Mouse (Mus musculus): ENCODE measurements around the gene Maco1. TPM values are rescaled to one million over a fixed set of nuclear protein-coding genes. Genes with fewer than 3 reads are reported as not detected.

Gene Maco1
- polyA plus RNA-seq (2015; fragmentation: Nextera tagmentation; extraction: Ambion mirVana) = 81.2 and 91.4 TPM in 2 replicates

DNA sequence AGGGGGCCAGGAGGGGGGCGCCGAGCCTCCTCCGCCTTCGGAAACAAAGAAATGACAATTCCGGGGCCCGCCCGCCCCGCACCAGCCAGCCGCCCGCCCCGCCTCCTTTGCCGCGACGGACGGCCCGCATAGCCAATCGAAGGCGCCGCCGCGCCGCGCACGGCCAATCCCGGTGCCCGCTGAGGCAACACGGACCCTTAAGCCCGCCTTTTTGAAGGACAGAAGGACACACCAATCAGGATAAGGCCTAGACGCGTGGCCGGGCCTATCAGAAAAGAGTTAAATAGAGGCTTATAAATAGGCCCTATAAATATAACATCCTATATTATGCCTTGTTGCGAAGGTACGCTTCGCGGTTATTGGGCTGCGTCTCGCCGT, at the start of gene Maco1:
Gene Maco1 (minus strand): TSS at position 87 of the 378 bp plus-strand sequence.
- Histone ChIP-seq H3K27ac (replicated peaks) (peak within 1 kb of the TSS; percentile 99), H3K4me2 (peak within 1 kb of the TSS; percentile 71), H3K4me1 (replicated peaks) (peaks cover 32% of the 10 kb centered on the region), H3K9ac (peak within 1 kb of the TSS; percentile 91), H3K4me3 (peak within 1 kb of the TSS; percentile 76), H3K9me3 (no peaks in the 10 kb centered on the region), H3K27me3 (peaks cover 3% of the 10 kb centered on the region; the same call in 1 of the 2 replicates), H3K36me3 (no peaks in the 10 kb centered on the region)
- under 1% methylated on average over 37 of the region's 38 CpGs for WGBS
- ATAC-seq (ENCODE audit: low FRiP score, low read depth) = peak; percentile 96

DNA sequence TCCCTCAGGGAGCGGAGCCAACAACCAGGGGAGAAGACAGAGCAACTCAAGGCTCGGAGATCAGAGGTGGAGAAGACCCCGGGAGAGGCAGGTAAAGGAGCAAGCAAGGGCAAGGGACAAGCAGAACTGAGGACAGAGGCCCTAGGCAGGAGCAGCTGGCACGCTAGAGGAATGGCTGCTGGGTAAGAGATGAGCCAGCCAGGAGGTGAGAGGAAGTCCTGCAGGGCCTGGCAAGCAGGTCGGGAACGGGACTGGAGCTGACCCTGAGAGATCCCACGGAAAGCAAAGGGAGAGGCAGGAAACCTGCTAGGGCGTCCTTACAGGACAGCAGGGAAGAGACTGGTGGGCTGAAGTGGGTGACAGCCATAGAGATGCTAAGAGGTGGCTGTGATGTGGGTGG, 48.0 kb upstream of the Maco1 start:
- 95% methylated on average over 8 of the region's 8 CpGs for WGBS
- H3K27me3 ChIP-seq = no peaks in the 10 kb centered on the region
- no peak for ATAC-seq (ENCODE audit: low FRiP score, low read depth)
- H3K4me2 ChIP-seq = no peak overlapping the region
- H3K36me3 ChIP-seq = peaks cover 89% of the 10 kb centered on the region
- H3K9me3 ChIP-seq = no peaks in the 10 kb centered on the region
- H3K27ac ChIP-seq (replicated peaks) = no peak overlapping the region
- no peak overlapping the region for H3K9ac ChIP-seq
- no peak overlapping the region for H3K4me3 ChIP-seq
- H3K4me1 ChIP-seq (replicated peaks) = no peaks in the 10 kb centered on the region

DNA sequence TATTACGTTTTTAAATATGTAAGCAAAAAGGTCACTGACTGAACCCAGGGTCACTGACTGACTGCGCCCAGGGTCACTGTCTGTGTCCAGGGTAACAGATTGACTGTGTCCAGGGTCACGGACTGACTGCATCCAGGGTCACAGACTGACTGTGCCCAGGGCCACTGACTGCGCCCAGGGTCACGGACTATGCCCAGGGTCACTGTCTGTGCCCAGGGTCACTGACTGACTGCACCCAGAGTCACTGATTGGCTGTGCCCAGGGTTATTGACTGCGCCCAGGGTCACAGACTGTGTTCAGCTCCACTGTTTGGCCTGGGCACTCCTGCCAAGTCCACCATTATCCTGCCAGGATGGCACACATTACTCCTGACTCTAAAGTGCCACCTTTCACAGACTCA, 44.1 kb upstream of the Maco1 start:
- no peak for ATAC-seq (ENCODE audit: low FRiP score, low read depth)
- Histone ChIP-seq H3K4me2 (no peak overlapping the region), H3K27me3 (no peaks in the 10 kb centered on the region), H3K4me1 (replicated peaks) (no peaks in the 10 kb centered on the region), H3K36me3 (peaks cover 62% of the 10 kb centered on the region), H3K9ac (no peak overlapping the region), H3K4me3 (no peak overlapping the region), H3K27ac (replicated peaks) (no peak overlapping the region), H3K9me3 (no peaks in the 10 kb centered on the region)
- 88% methylated on average over 6 of the region's 6 CpGs for WGBS

DNA sequence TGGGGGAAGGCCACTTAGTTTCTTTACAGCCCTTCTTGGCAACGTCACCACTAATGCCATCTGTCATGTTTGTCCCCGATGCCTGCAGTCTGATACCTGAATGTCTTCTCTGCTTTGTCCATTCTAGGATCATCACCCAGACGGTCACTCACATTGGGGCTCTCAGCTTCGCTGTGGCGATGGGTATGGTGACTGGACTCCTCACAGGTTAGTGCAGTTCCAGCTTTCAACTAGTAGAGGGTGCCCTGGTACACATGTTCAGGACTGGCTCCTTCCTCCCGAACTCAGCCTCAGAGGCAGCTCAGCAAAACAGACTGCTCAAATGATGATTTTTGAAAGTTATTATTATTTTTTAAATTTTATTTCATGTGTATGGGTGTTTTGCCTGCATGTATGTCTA, 39.0 kb upstream of the Maco1 start:
- ATAC-seq (ENCODE audit: low FRiP score, low read depth) = no peak
- 80% methylated on average over 6 of the region's 6 CpGs for WGBS
- no peak overlapping the region for H3K4me3 ChIP-seq

DNA sequence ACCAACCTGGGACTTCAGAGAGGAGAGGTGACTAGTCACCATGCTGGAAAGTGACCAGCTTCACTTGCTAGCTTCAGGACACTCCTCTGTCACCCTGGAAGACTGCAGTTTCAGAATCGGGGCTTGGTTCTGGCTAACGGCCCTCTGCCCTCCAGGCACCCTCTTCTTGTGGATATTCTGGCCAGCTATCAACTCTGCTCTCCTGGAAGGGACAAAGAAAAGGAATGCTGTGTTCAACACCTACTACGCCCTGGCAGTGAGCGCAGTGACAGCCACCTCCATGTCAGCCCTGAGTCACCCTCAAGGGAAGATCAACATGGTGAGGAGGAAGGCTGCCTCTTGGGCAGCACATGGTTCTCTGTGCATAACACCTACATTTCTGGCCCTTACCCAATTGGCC, 31.2 kb upstream of the Maco1 start:
- H3K4me1 ChIP-seq (replicated peaks) = peaks cover 6% of the 10 kb centered on the region; the same call in 1 of the 2 replicates
- no peak for ATAC-seq (ENCODE audit: low FRiP score, low read depth)
- WGBS = 97% methylated on average over 4 of the region's 4 CpGs

More for the DNA sequence above, 39.0 kb upstream of the Maco1 start:
- Histone ChIP-seq H3K27ac (replicated peaks) (no peak overlapping the region), H3K9me3 (no peaks in the 10 kb centered on the region), H3K36me3 (peaks cover 13% of the 10 kb centered on the region), H3K4me1 (replicated peaks) (no peaks in the 10 kb centered on the region), H3K4me2 (no peak overlapping the region), H3K27me3 (no peaks in the 10 kb centered on the region), H3K9ac (no peak overlapping the region)

DNA sequence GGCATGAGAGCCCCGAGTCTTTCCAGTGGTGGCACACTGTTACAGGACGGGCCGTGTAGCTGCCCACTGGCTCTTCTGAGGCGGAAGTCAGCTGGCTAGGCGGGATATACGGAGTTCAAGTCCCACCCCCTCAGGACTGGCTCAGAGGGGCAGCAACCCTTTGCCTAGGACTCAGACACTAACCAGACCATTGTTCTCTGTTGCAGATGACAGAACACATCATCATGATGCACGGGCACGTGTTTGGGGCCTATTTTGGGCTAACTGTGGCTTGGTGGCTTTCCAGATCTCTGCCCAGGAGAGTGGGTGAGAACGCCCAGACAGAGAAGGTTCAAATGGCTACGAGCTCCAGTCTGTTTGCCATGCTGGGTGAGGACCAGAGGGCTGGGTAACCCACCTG, 30.7 kb upstream of the Maco1 start:
- Histone ChIP-seq H3K36me3 (no peaks in the 10 kb centered on the region), H3K4me2 (no peak overlapping the region)
- WGBS = 92% methylated on average over 10 of the region's 10 CpGs

More for the DNA sequence above, 31.2 kb upstream of the Maco1 start:
- no peak overlapping the region for H3K9ac ChIP-seq
- no peak overlapping the region for H3K27ac ChIP-seq (replicated peaks)
- H3K4me3 ChIP-seq = no peak overlapping the region
- no peaks in the 10 kb centered on the region for H3K27me3 ChIP-seq
- no peaks in the 10 kb centered on the region for H3K36me3 ChIP-seq
- H3K9me3 ChIP-seq = no peaks in the 10 kb centered on the region
- H3K4me2 ChIP-seq = no peak overlapping the region

DNA sequence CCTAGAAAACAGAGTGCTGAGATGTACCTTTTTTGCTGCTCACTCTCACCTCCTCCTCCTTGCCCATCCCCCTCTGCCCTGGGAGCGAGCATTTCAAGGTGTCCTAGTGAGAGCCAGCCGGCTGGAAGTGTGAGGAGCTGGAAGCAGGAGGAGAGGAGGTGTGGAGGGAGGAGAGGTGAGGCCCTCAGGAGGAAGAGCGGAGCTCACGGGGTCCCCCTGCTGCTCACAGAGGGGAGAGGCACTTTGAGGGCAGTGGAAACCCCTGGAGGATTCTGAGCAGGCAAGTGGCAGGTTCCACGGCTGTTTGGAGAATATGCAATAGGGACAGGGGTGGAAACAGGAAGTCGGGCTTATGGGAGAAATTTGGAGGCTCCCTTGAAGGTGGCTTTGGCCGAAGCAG, 30.1 kb upstream of the Maco1 start:
- H3K27ac ChIP-seq (replicated peaks) = no peak overlapping the region
- no peaks in the 10 kb centered on the region for H3K27me3 ChIP-seq
- WGBS = 39% methylated on average over 7 of the region's 7 CpGs
- no peak overlapping the region for H3K4me2 ChIP-seq
- no peak overlapping the region for H3K4me3 ChIP-seq
- H3K9me3 ChIP-seq = no peaks in the 10 kb centered on the region
- peaks cover 10% of the 10 kb centered on the region for H3K4me1 ChIP-seq (replicated peaks)
- no peak overlapping the region for H3K9ac ChIP-seq
- ATAC-seq (ENCODE audit: low FRiP score, low read depth) = no peak
- no peaks in the 10 kb centered on the region for H3K36me3 ChIP-seq

More for the DNA sequence above, 30.7 kb upstream of the Maco1 start:
- Histone ChIP-seq H3K9me3 (no peaks in the 10 kb centered on the region), H3K27ac (replicated peaks) (no peak overlapping the region), H3K9ac (no peak overlapping the region), H3K4me3 (no peak overlapping the region), H3K4me1 (replicated peaks) (peaks cover 10% of the 10 kb centered on the region), H3K27me3 (no peaks in the 10 kb centered on the region)
- ATAC-seq (ENCODE audit: low FRiP score, low read depth) = no peak

DNA sequence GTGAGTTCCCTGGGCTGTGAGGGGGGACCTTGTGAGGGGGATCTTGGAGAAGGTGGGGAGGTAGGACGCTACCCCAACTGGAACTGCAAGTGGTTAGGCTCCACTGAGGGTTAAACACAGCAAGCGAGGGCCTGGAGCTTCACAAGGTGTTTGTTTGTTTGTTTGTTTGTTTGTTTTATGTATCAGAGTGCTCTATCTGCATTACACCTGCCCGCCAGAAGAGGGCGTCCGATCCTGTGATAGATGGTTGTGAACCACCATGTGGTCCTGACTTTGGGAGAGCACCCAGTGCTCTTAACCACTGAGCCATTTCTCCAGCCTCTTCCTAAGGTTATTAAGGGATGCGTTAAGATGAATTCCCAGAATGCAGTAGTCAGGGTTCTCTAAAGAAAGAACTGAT, 26.9 kb upstream of the Maco1 start:
- Histone ChIP-seq H3K27ac (replicated peaks) (no peak overlapping the region), H3K9me3 (no peaks in the 10 kb centered on the region), H3K4me2 (peak overlapping the region; percentile 59), H3K4me3 (peak overlapping the region; percentile 27; the same call in 1 of the 2 replicates), H3K9ac (no peak overlapping the region), H3K27me3 (no peaks in the 10 kb centered on the region), H3K4me1 (replicated peaks) (peaks cover 10% of the 10 kb centered on the region), H3K36me3 (no peaks in the 10 kb centered on the region)
- ATAC-seq (ENCODE audit: low FRiP score, low read depth) = no peak
- WGBS = 32% methylated on average over 6 of the region's 6 CpGs

DNA sequence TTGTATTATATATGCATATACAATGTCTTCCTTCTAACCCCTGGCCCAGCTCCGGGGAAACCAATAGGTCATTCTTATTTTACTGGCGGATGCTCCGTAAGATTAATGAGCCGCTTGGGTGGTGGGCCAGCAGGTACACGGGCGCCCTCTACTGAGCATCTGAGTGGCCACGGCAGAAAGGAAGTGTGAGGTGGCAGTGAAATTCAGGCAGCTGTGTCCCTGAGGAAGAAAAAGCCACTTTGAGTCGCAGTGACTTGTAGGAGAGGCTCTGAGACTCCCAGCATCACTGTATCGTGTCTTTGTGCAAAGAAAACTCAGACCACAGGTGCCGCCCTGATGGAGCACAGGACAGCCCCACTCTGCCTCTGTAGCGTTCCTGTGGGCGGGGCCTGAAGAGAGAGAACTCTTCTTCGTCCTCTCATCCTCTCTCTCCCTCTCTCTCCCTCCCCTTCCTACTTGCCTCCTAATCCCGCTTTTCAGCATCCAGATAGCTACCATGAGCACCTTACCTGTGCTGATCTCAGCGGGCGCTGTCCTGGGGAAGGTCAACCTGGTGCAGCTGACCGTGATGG, 26.4 kb upstream of the Maco1 start:
- H3K4me2 ChIP-seq = peak overlapping the region; percentile 59
- H3K27me3 ChIP-seq = no peaks in the 10 kb centered on the region
- ATAC-seq (ENCODE audit: low FRiP score, low read depth) = 0 out of 2 replicates have a peak, but pooled peaks have one; percentile 34
- H3K9me3 ChIP-seq = no peaks in the 10 kb centered on the region
- H3K27ac ChIP-seq (replicated peaks) = no peak overlapping the region
- H3K9ac ChIP-seq = no peak overlapping the region
- H3K4me3 ChIP-seq = peak overlapping the region; percentile 27
- 3% methylated on average over 17 of the region's 17 CpGs for WGBS
- peaks cover 10% of the 10 kb centered on the region for H3K4me1 ChIP-seq (replicated peaks)
- H3K36me3 ChIP-seq = no peaks in the 10 kb centered on the region

DNA sequence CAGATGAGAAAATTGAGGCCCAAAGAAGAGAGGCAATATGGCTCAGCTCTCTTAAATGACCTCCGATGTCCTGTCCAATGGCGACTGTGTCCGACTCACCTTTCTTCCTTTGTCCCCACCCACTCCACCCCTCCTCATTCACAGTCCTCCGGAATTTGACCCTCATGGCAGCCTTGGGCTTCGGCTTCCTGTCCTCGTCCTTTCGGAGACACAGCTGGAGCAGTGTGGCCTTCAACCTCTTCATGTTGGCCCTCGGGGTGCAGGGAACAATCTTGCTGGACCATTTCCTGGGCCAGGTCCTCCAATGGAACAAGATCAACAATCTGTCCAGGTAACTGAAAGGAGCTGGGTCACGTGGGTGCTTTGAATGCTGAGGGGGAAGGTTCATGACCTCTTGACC, 23.0 kb upstream of the Maco1 start:
- no peak for ATAC-seq (ENCODE audit: low FRiP score, low read depth)
- no peaks in the 10 kb centered on the region for H3K27me3 ChIP-seq
- H3K9ac ChIP-seq = no peak overlapping the region
- no peak overlapping the region for H3K4me2 ChIP-seq
- H3K27ac ChIP-seq (replicated peaks) = no peak overlapping the region
- H3K4me3 ChIP-seq = no peak overlapping the region
- 79% methylated on average over 9 of the region's 9 CpGs for WGBS
- peaks cover 10% of the 10 kb centered on the region for H3K4me1 ChIP-seq (replicated peaks)
- no peaks in the 10 kb centered on the region for H3K36me3 ChIP-seq
- no peaks in the 10 kb centered on the region for H3K9me3 ChIP-seq

DNA sequence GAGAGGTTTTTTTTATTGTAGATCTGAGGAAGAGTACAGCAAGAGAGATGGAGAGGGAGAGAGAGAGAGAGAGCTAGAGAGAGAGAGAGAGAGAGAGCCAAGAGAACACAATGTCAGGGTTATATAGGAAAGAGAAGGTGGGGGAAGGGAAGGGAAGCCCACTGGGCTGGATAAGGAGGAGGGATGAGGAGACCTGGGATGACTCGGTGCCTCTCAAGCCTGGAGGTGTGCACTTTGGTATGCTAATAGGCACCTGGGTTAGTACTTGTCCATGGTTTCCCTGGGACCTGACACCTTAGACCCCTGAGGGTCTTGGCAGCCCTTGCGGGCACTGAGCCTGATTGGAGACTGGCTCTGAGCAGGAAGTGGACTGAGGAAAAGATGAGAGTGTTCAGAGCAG, 18.8 kb upstream of the Maco1 start:
- no peaks in the 10 kb centered on the region for H3K9me3 ChIP-seq
- no peaks in the 10 kb centered on the region for H3K36me3 ChIP-seq
- no peak overlapping the region for H3K27ac ChIP-seq (replicated peaks)
- H3K4me1 ChIP-seq (replicated peaks) = no peaks in the 10 kb centered on the region
- 61% methylated on average over 2 of the region's 2 CpGs for WGBS
- H3K9ac ChIP-seq = no peak overlapping the region
- no peak overlapping the region for H3K4me3 ChIP-seq
- peaks cover 32% of the 10 kb centered on the region for H3K27me3 ChIP-seq
- ATAC-seq (ENCODE audit: low FRiP score, low read depth) = no peak
- H3K4me2 ChIP-seq = no peak overlapping the region

DNA sequence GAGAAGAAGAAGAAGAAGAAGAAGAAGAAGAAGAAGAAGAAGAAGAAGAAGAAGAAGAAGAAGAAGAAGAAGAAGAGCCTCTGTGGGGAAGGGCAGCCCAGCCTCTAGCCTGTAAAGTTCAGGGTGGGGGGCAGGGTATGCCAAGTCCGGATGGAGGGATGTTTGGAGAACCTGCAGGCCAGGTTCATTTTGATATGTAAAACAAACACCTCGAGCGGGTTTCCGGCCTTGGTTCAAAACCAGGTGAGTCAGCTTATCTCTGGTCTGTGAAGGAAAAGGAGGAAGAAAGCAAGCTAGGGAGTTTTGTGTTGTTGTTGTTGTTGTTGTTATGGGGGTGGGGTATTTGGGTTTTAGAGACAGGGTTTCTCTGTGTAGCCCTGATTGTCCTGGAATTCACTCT, 18.3 kb upstream of the Maco1 start:
- no peak overlapping the region for H3K9ac ChIP-seq
- H3K4me1 ChIP-seq (replicated peaks) = no peaks in the 10 kb centered on the region
- peaks cover 32% of the 10 kb centered on the region for H3K27me3 ChIP-seq
- no peak overlapping the region for H3K4me2 ChIP-seq
- 60% methylated on average over 4 of the region's 4 CpGs for WGBS
- H3K36me3 ChIP-seq = no peaks in the 10 kb centered on the region
- no peaks in the 10 kb centered on the region for H3K9me3 ChIP-seq
- no peak overlapping the region for H3K4me3 ChIP-seq
- ATAC-seq (ENCODE audit: low FRiP score, low read depth) = no peak
- H3K27ac ChIP-seq (replicated peaks) = no peak overlapping the region

DNA sequence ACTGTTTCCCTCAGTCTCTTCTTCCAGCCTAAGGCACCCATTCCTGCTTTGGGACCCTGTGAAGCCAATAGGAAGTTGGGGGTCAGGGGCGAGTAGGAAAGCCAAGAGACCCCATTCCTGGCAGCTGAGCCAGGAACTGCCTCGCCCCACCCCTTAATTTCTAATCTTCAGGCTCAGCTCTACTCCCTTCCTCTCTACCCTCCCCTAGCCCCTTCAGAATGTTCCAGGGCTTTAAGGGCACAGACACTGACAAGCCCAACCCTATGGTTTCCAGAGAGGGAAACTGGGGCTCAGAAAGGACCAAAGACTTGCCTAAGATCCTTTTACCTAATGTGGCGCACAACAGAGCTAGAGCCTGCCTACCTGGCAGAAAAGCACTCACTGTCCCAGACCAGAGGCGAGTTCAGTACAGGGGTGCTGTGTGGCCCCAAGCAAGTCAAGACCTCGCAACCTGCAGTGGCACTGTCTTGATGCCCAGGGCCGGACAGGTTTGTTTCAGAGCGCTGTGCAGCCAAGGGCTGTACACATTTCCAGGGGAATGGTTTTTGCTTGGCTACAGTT, 16.8 kb upstream of the Maco1 start:
- no peak overlapping the region for H3K9ac ChIP-seq
- H3K36me3 ChIP-seq = no peaks in the 10 kb centered on the region
- H3K27ac ChIP-seq (replicated peaks) = no peak overlapping the region
- WGBS = 56% methylated on average over 7 of the region's 7 CpGs
- H3K9me3 ChIP-seq = no peaks in the 10 kb centered on the region
- ATAC-seq (ENCODE audit: low FRiP score, low read depth) = no peak
- peaks cover 32% of the 10 kb centered on the region for H3K27me3 ChIP-seq
- H3K4me1 ChIP-seq (replicated peaks) = no peaks in the 10 kb centered on the region
- no peak overlapping the region for H3K4me2 ChIP-seq
- no peak overlapping the region for H3K4me3 ChIP-seq

Data from hindbrain, embryonic 15.5 days (tissue).